Mouse (Mus musculus) neural tube, embryonic 14.5 days (tissue): ENCODE results near the gene Dscam. TPM values are rescaled to one million over a fixed set of nuclear protein-coding genes. Genes with fewer than 3 reads are reported as not detected.

Source experiments
- ATAC-seq: fragments of 200-750 bp; cut with Nextera tagmentation; 2 replicates; pipeline ENCODE4 v1.8.0; 2017; ENCODE audit warnings: low read depth, mild to moderate bottlenecking, moderate TSS enrichment, moderate library complexity
- H3K27ac ChIP-seq: fragments of 300-500 bp; sonication (generic); 2 replicates; pipeline ENCODE4 v1.5.1; 2014; ENCODE audit warnings: low read depth, mild to moderate bottlenecking, control low read depth, low read length, moderate library complexity, mixed read lengths
- H3K27me3 ChIP-seq: fragments of 300-500 bp; sonication (generic); 2 replicates; pipeline ENCODE4 v1.6.1; 2014; ENCODE audit warnings: low read length; ENCODE audit not compliant: control insufficient read depth, insufficient read depth
- H3K36me3 ChIP-seq: fragments of 300-500 bp; sonication (generic); 2 replicates; pipeline ENCODE4 v1.6.1; 2014; ENCODE audit warnings: low read length, mixed read lengths; ENCODE audit not compliant: control insufficient read depth, insufficient read depth
- H3K4me1 ChIP-seq: fragments of 300-500 bp; sonication (generic); 2 replicates; pipeline ENCODE4 v1.6.1; 2014; ENCODE audit warnings: low read length; ENCODE audit not compliant: control insufficient read depth, insufficient read depth
- H3K4me2 ChIP-seq: fragments of 300-500 bp; sonication (generic); 2 replicates; pipeline ENCODE4 v1.6.1; 2014; ENCODE audit warnings: mild to moderate bottlenecking, low read depth, low read length, control low read depth
- H3K4me3 ChIP-seq: fragments of 300-500 bp; sonication (generic); 2 replicates; pipeline ENCODE4 v1.5.1; 2014; ENCODE audit warnings: low read depth, low read length, control low read depth, mixed read lengths
- H3K9ac ChIP-seq: fragments of 300-500 bp; sonication (generic); replicated peaks from 2 replicates; pipeline ENCODE4 v1.6.1; 2014; ENCODE audit warnings: low read depth, mild to moderate bottlenecking, control low read depth, low read length, mixed read lengths
- H3K9me3 ChIP-seq: fragments of 300-500 bp; sonication (generic); 2 replicates; pipeline ENCODE4 v1.6.1; 2016; ENCODE audit warnings: low read length; ENCODE audit not compliant: control insufficient read depth
- WGBS: fragments of 180-500 bp; shearing (Covaris S2); extraction: QIAGEN DNeasy Blood & Tissue Kit; methylation state at CpG from one replicate; pipeline ENCODE4 v1.1.7; 2014; 5-methylcytosine and 5-hydroxymethylcytosine counted together
- polyA plus RNA-seq: library from polyadenylated mRNA; unstranded; fragments of >200 nt; fragmentation: Nextera tagmentation; extraction: Ambion mirVana; gene quantifications from 2 replicates; pipeline ENCODE4 v1.2.1, GENCODE M21; 2014

Gene Dscam
- polyA plus RNA-seq, 1 experiment from 2014 or later = 19.9 TPM

DNA sequence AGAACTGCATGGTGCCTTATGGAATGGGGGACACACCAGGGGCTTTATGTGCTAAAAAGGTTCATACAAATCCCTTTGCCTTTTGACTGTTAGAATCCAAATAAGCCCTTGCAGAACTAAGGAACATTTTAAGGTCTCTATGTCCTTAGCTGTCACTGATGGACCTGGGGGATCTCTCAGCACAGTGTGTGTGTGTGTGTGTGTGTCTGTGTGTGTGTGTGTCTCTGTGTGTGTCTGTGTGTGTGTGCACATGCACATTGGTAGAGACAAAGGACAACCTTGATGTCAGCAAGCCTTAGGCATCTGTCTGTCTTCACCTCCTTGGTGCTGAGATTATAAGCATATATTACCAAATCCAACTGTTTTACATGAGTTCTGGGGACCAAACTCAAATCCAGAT, 243.1 kb downstream of the Dscam start:
- no peaks in the 10 kb centered on the region for H3K9me3 ChIP-seq
- H3K4me2 ChIP-seq = no peak overlapping the region
- no peaks in the 10 kb centered on the region for H3K36me3 ChIP-seq
- 0 out of 2 replicates have a peak, but pooled peaks cover 3% of the 10 kb centered on the region for H3K4me1 ChIP-seq
- no peak overlapping the region for H3K4me3 ChIP-seq
- H3K27me3 ChIP-seq = no peaks in the 10 kb centered on the region
- H3K27ac ChIP-seq = no peak overlapping the region
- no peak overlapping the region for H3K9ac ChIP-seq
- no peak for ATAC-seq

- Histone ChIP-seq H3K9ac (no peak overlapping the region), H3K4me2 (no peak overlapping the region), H3K36me3 (no peaks in the 10 kb centered on the region), H3K9me3 (no peaks in the 10 kb centered on the region), H3K27ac (0 out of 2 replicates have a peak overlapping the region, but pooled peaks have one; percentile 11), H3K27me3 (no peaks in the 10 kb centered on the region), H3K4me3 (no peak overlapping the region), H3K4me1 (0 out of 2 replicates have a peak, but pooled peaks cover 3% of the 10 kb centered on the region)
- no peak for ATAC-seq
- WGBS = 55% methylated on average over 3 of the region's 3 CpGs
These were observed 243.6 kb downstream of the Dscam start for GRCm38 (mm10) chr16:96926977-96927376.

DNA sequence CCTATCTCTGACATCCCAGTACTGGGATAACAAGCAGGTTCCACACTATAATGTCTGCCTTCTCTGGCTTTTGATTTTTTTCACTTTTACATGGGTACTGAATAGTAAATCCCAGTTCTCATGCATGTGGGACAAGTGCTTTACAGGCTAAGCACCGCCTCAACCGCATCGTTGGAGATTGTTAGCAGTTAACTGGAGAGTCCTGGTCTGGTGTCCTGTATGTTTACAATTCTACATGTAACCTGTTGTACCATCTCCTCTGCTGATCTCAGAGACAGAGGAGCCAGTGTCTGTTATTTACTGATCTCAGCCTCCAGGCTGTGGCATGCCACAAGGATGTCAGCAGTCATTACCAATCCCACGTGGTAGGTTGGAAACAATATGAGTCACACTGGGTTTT, 246.6 kb downstream of the Dscam start:
- Histone ChIP-seq H3K4me2 (no peak overlapping the region), H3K9ac (no peak overlapping the region), H3K4me3 (no peak overlapping the region), H3K27me3 (no peaks in the 10 kb centered on the region), H3K27ac (no peak overlapping the region), H3K4me1 (peaks cover 16% of the 10 kb centered on the region), H3K36me3 (no peaks in the 10 kb centered on the region), H3K9me3 (no peaks in the 10 kb centered on the region)
- 92% methylated on average over 4 of the region's 4 CpGs for WGBS
- ATAC-seq = no peak

DNA sequence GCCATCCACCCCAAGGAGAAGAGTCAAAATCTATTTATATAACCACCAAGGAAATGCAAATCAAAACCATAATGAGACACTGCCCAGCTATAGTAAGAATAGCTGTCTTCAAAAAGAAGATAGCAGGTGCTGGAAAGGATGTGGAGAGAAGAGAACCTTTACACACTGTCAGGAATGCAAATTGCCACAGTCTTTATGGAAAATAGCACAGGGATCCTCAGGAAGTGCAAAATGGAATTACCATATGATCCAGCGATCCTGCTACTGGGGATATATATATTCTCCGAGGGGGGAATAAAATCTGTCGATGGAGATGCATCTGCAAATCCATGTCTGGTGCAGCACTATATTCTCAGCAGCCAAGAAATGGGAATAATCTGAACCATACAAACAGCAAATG, 256.1 kb downstream of the Dscam start:
- WGBS = 83% methylated on average over 3 of the region's 3 CpGs
- Histone ChIP-seq H3K4me1 (0 out of 2 replicates have a peak, but pooled peaks cover 4% of the 10 kb centered on the region), H3K4me3 (no peak overlapping the region), H3K27ac (no peak overlapping the region), H3K9me3 (no peaks in the 10 kb centered on the region), H3K27me3 (no peaks in the 10 kb centered on the region), H3K9ac (no peak overlapping the region), H3K4me2 (no peak overlapping the region), H3K36me3 (no peaks in the 10 kb centered on the region)
- no peak for ATAC-seq

- Histone ChIP-seq H3K4me3 (no peak overlapping the region), H3K27ac (peak overlapping the region; percentile 1; the same call in 1 of the 2 replicates), H3K4me1 (0 out of 2 replicates have a peak, but pooled peaks cover 3% of the 10 kb centered on the region), H3K9me3 (no peaks in the 10 kb centered on the region), H3K27me3 (no peaks in the 10 kb centered on the region), H3K4me2 (no peak overlapping the region), H3K9ac (no peak overlapping the region), H3K36me3 (no peaks in the 10 kb centered on the region)
- ATAC-seq = no peak
- 46% methylated on average over 7 of the region's 7 CpGs for WGBS
These were observed 257.7 kb downstream of the Dscam start for GRCm38 (mm10) chr16:96912836-96913235.

DNA sequence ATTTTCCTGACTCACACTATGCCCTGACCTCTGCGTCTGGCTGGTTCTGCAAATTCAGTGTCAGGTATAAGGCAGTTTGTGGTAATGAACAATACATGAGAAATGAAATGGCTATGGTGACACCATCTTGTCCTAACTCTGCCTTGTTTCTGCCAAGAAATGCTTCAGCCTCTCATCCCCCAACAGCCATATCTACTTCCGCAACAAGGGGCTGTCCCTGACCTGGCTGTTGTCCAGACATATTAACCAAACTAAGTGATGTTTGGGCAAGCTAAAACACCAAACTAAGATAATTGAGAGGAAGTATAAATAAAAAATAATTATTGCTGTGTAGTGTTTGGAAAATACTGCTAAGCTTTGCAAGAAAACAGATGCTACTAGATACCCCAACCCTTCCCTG, 258.4 kb downstream of the Dscam start:
- no peaks in the 10 kb centered on the region for H3K9me3 ChIP-seq
- no peak overlapping the region for H3K4me3 ChIP-seq
- no peaks in the 10 kb centered on the region for H3K27me3 ChIP-seq
- H3K36me3 ChIP-seq = no peaks in the 10 kb centered on the region
- H3K4me1 ChIP-seq = 0 out of 2 replicates have a peak, but pooled peaks cover 3% of the 10 kb centered on the region
- no peak overlapping the region for H3K9ac ChIP-seq
- H3K4me2 ChIP-seq = no peak overlapping the region
- ATAC-seq = no peak
- no peak overlapping the region for H3K27ac ChIP-seq
- WGBS = 95% methylated on average over 2 of the region's 2 CpGs

DNA sequence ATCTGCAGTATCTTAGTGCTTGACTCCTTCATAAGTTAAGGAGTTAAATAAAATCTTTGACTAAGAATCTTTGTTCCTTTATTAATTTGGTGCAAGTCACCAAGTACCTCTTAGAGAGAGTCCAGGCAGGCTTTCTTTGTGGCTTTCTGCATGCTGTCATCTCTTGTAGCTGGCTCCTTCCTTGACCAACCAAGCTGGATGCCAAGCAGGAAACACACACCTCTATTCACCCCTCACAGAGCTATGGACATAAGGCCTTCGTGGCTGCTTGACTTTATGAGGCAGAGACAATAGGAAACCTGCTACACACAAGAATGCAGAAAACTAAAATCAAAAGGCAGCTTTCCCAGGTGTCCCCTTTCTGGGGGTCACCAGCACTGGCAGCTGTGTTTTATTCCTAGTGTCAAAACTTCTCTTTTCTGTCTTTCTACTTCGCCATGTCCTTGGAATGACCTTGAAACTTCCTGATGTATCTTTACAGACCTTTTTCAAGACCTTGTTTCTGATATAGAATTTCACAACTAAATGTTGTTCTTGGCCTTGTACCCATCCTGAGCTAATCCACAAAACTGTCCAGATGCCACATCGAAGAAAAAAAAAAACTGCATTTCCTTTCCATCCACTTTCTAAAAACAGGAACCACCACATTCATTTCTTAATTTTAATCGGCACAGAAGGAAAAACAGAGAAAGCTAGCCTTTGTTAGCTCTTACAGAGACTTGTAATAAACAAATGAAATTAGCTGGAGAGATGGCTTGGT, 260.0 kb downstream of the Dscam start:
- H3K27ac ChIP-seq = no peak overlapping the region
- H3K4me2 ChIP-seq = no peak overlapping the region
- no peak overlapping the region for H3K9ac ChIP-seq
- no peaks in the 10 kb centered on the region for H3K27me3 ChIP-seq
- H3K4me1 ChIP-seq = 0 out of 2 replicates have a peak, but pooled peaks cover 3% of the 10 kb centered on the region
- H3K36me3 ChIP-seq = no peaks in the 10 kb centered on the region
- no peaks in the 10 kb centered on the region for H3K9me3 ChIP-seq
- H3K4me3 ChIP-seq = no peak overlapping the region
- WGBS = 73% methylated on average over 4 of the region's 4 CpGs
- no peak for ATAC-seq

DNA sequence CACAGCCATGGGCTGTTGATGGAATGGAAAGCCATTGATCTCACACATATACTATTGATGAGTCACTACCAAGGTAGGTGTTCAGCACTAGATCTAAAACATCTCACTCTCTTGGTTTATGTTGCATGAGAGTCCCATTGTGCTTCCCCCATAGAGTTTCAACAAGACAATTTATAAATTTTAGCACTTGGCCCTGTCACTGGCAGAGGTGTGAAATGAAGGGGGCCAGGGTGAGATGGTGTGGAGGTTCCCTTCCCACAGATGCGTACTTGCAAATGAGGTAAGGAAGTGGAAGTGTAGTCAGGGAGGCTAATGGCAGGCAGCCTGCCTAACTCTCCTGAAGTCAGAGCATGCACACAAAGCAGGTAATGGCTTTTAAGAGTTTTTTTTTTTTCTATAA, 262.7 kb downstream of the Dscam start:
- Histone ChIP-seq H3K9me3 (no peaks in the 10 kb centered on the region), H3K27me3 (no peaks in the 10 kb centered on the region), H3K27ac (no peak overlapping the region), H3K4me3 (no peak overlapping the region), H3K4me1 (peaks cover 14% of the 10 kb centered on the region; the same call in 1 of the 2 replicates), H3K36me3 (no peaks in the 10 kb centered on the region), H3K4me2 (no peak overlapping the region), H3K9ac (no peak overlapping the region)
- ATAC-seq = no peak
- 83% methylated on average over 1 of the region's 1 CpGs for WGBS

DNA sequence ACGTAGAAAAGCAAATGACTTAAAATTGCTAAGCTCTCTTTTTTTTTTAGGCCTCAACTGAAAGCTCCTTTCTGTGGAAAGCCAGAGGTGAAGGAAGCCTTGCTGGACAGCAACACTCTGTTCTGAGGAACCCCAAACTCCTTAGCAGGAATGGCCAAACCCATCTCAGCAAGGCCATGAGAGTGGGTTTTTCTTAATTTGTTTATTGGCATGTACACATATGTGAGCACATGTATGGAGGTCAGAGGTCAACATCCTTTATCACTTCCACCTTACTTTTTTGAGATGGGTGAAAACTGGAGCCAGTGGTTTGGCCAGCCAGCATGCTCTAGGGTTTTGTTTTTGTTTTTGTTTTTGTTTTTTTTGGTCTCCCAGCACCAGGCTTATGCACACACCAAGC, 263.5 kb downstream of the Dscam start:
- Histone ChIP-seq H3K27ac (no peak overlapping the region), H3K9me3 (no peaks in the 10 kb centered on the region), H3K9ac (no peak overlapping the region), H3K4me3 (no peak overlapping the region), H3K27me3 (no peaks in the 10 kb centered on the region), H3K4me2 (no peak overlapping the region), H3K36me3 (no peaks in the 10 kb centered on the region), H3K4me1 (peaks cover 11% of the 10 kb centered on the region; the same call in 1 of the 2 replicates)
- WGBS = 80% methylated on average over 1 of the region's 1 CpGs
- ATAC-seq = no peak
